Mouse (Mus musculus): ENCODE data around the gene Scrn2. TPM values are rescaled to one million over a fixed set of nuclear protein-coding genes. Genes with fewer than 3 reads are reported as not detected.

Scrn2 gene
- polyA plus RNA-seq, 1 experiment from 2014 or later, result 20.1 TPM

- H3K4me2 ChIP-seq, result peak within 1 kb of the TSS; percentile 88
- H3K4me1 ChIP-seq, result peaks cover 7% of the 10 kb centered on the region
- no peaks in the 10 kb centered on the region for H3K27me3 ChIP-seq (replicated peaks)
- no peaks in the 10 kb centered on the region for H3K9me3 ChIP-seq
- WGBS, result under 1% methylated on average over 44 of the region's 48 CpGs
- H3K27ac ChIP-seq, result no peak within 1 kb of the TSS
- H3K36me3 ChIP-seq, result peaks cover 10% of the 10 kb centered on the region; the same call in 1 of the 2 replicates
- H3K9ac ChIP-seq, result peak within 1 kb of the TSS; percentile 93
- peak within 1 kb of the TSS; percentile 87 for H3K4me3 ChIP-seq (replicated peaks)
- peak; percentile 89 for ATAC-seq (ENCODE audit: insufficient read depth, low FRiP score, low read depth)
These were observed 11.5 kb downstream of the Scrn2 start, which contains the start of the genes Lrrc46 and Mrpl10 for GRCm38 (mm10) chr11:97041022-97041899. Gene Lrrc46 (minus strand): TSS chr11:97041407. Gene Mrpl10 (plus strand): TSS chr11:97041560.

GRCm38 (mm10) chr11:97044902-97045301, 15.2 kb downstream of the Scrn2 start:
- H3K4me3 ChIP-seq (replicated peaks), result no peak overlapping the region
- peaks cover 17% of the 10 kb centered on the region; the same call in 1 of the 2 replicates for H3K36me3 ChIP-seq
- no peaks in the 10 kb centered on the region for H3K9me3 ChIP-seq
- no peak overlapping the region for H3K4me2 ChIP-seq
- H3K9ac ChIP-seq, result no peak overlapping the region
- ATAC-seq (ENCODE audit: insufficient read depth, low FRiP score, low read depth), result no peak
- 94% methylated on average over 8 of the region's 8 CpGs for WGBS
- H3K27me3 ChIP-seq (replicated peaks), result no peaks in the 10 kb centered on the region
- H3K27ac ChIP-seq, result no peak overlapping the region
- peaks cover 7% of the 10 kb centered on the region for H3K4me1 ChIP-seq

GRCm38 (mm10) chr11:97045861-97046260, 16.1 kb downstream of the Scrn2 start:
- 84% methylated on average over 7 of the region's 7 CpGs for WGBS
- Histone ChIP-seq H3K9ac (no peak overlapping the region), H3K4me2 (no peak overlapping the region), H3K4me3 (replicated peaks) (no peak overlapping the region), H3K27ac (no peak overlapping the region), H3K27me3 (replicated peaks) (no peaks in the 10 kb centered on the region), H3K36me3 (peaks cover 17% of the 10 kb centered on the region; the same call in 1 of the 2 replicates), H3K4me1 (peaks cover 14% of the 10 kb centered on the region), H3K9me3 (no peaks in the 10 kb centered on the region)
- no peak for ATAC-seq (ENCODE audit: insufficient read depth, low FRiP score, low read depth)

GRCm38 (mm10) chr11:97048090-97048650, 18.4 kb downstream of the Scrn2 start:
- H3K4me3 ChIP-seq (replicated peaks), result no peak overlapping the region
- H3K9ac ChIP-seq, result no peak overlapping the region
- no peak overlapping the region for H3K27ac ChIP-seq
- H3K4me2 ChIP-seq, result no peak overlapping the region
- WGBS, result 79% methylated on average over 8 of the region's 8 CpGs
- no peak for ATAC-seq (ENCODE audit: insufficient read depth, low FRiP score, low read depth)
- H3K36me3 ChIP-seq, result peaks cover 17% of the 10 kb centered on the region; the same call in 1 of the 2 replicates
- H3K9me3 ChIP-seq, result no peaks in the 10 kb centered on the region
- peaks cover 26% of the 10 kb centered on the region for H3K4me1 ChIP-seq
- H3K27me3 ChIP-seq (replicated peaks), result no peaks in the 10 kb centered on the region

- WGBS, result 69% methylated on average over 6 of the region's 6 CpGs
- no peak for ATAC-seq (ENCODE audit: insufficient read depth, low FRiP score, low read depth)
- no peak overlapping the region for H3K9ac ChIP-seq
- H3K9me3 ChIP-seq, result no peaks in the 10 kb centered on the region
- peaks cover 16% of the 10 kb centered on the region; the same call in 1 of the 2 replicates for H3K36me3 ChIP-seq
- no peak overlapping the region for H3K4me3 ChIP-seq (replicated peaks)
- 0 out of 2 replicates have a peak overlapping the region, but pooled peaks have one; percentile 75 for H3K27ac ChIP-seq
- H3K4me1 ChIP-seq, result peaks cover 26% of the 10 kb centered on the region
- H3K27me3 ChIP-seq (replicated peaks), result no peaks in the 10 kb centered on the region
- H3K4me2 ChIP-seq, result no peak overlapping the region
These were observed 19.9 kb downstream of the Scrn2 start for GRCm38 (mm10) chr11:97049492-97050085.

- WGBS, result 5% methylated on average over 18 of the region's 18 CpGs
- H3K4me1 ChIP-seq, result peaks cover 26% of the 10 kb centered on the region
- peak within 1 kb of the TSS; percentile 83 for H3K9ac ChIP-seq
- peaks cover 17% of the 10 kb centered on the region; the same call in 1 of the 2 replicates for H3K36me3 ChIP-seq
- H3K4me2 ChIP-seq, result peak within 1 kb of the TSS; percentile 88
- no peaks in the 10 kb centered on the region for H3K27me3 ChIP-seq (replicated peaks)
- ATAC-seq (ENCODE audit: insufficient read depth, low FRiP score, low read depth), result peak; percentile 68
- no peaks in the 10 kb centered on the region for H3K9me3 ChIP-seq
- H3K27ac ChIP-seq, result peak within 1 kb of the TSS; percentile 75
- peak within 1 kb of the TSS; percentile 62 for H3K4me3 ChIP-seq (replicated peaks)
These were observed 20.6 kb downstream of the Scrn2 start, which contains the start of gene Osbpl7 for GRCm38 (mm10) chr11:97050216-97050943. Gene Osbpl7 (plus strand): TSS chr11:97050628.

- H3K4me2 ChIP-seq, result peak overlapping the region; percentile 88
- ATAC-seq (ENCODE audit: insufficient read depth, low FRiP score, low read depth), result no peak
- H3K4me1 ChIP-seq, result peaks cover 26% of the 10 kb centered on the region
- peak overlapping the region; percentile 83 for H3K9ac ChIP-seq
- H3K27ac ChIP-seq, result peak overlapping the region; percentile 75
- no peaks in the 10 kb centered on the region for H3K9me3 ChIP-seq
- H3K4me3 ChIP-seq (replicated peaks), result peak overlapping the region; percentile 62
- 21% methylated on average over 13 of the region's 13 CpGs for WGBS
- H3K36me3 ChIP-seq, result peaks cover 24% of the 10 kb centered on the region
- no peaks in the 10 kb centered on the region for H3K27me3 ChIP-seq (replicated peaks)
These were observed 21.3 kb downstream of the Scrn2 start for GRCm38 (mm10) chr11:97050944-97051586.

GRCm38 (mm10) chr11:97052219-97052646, 22.5 kb downstream of the Scrn2 start:
- 17% methylated on average over 11 of the region's 11 CpGs for WGBS
- H3K9me3 ChIP-seq, result no peaks in the 10 kb centered on the region
- H3K36me3 ChIP-seq, result peaks cover 32% of the 10 kb centered on the region
- no peaks in the 10 kb centered on the region for H3K27me3 ChIP-seq (replicated peaks)
- ATAC-seq (ENCODE audit: insufficient read depth, low FRiP score, low read depth), result peak; percentile 66
- H3K9ac ChIP-seq, result no peak overlapping the region
- H3K4me2 ChIP-seq, result peak overlapping the region; percentile 88
- peak overlapping the region; percentile 7; the same call in 1 of the 2 replicates for H3K27ac ChIP-seq
- peaks cover 26% of the 10 kb centered on the region for H3K4me1 ChIP-seq
- peak overlapping the region; percentile 62 for H3K4me3 ChIP-seq (replicated peaks)

- no peak for ATAC-seq (ENCODE audit: insufficient read depth, low FRiP score, low read depth)
- H3K27ac ChIP-seq, result peak overlapping the region; percentile 48; the same call in 1 of the 2 replicates
These were observed 33.7 kb downstream of the Scrn2 start for GRCm38 (mm10) chr11:97063274-97063920.

GRCm38 (mm10) chr11:97063921-97064295, 34.2 kb downstream of the Scrn2 start:
- 0 out of 2 replicates have a peak overlapping the region, but pooled peaks have one; percentile 48 for H3K27ac ChIP-seq
- H3K9me3 ChIP-seq, result no peaks in the 10 kb centered on the region
- H3K4me1 ChIP-seq, result peaks cover 6% of the 10 kb centered on the region
- no peak overlapping the region for H3K4me3 ChIP-seq (replicated peaks)
- H3K4me2 ChIP-seq, result no peak overlapping the region
- H3K9ac ChIP-seq, result no peak overlapping the region
- H3K27me3 ChIP-seq (replicated peaks), result no peaks in the 10 kb centered on the region
- ATAC-seq (ENCODE audit: insufficient read depth, low FRiP score, low read depth), result no peak
- WGBS, result 87% methylated on average over 3 of the region's 3 CpGs
- peaks cover 11% of the 10 kb centered on the region; the same call in 1 of the 2 replicates for H3K36me3 ChIP-seq

More at GRCm38 (mm10) chr11:97063274-97063920, 33.7 kb downstream of the Scrn2 start:
- Histone ChIP-seq H3K4me2 (no peak overlapping the region), H3K4me1 (peaks cover 6% of the 10 kb centered on the region), H3K9ac (no peak overlapping the region), H3K4me3 (replicated peaks) (no peak overlapping the region), H3K9me3 (no peaks in the 10 kb centered on the region), H3K27me3 (replicated peaks) (no peaks in the 10 kb centered on the region), H3K36me3 (peaks cover 11% of the 10 kb centered on the region; the same call in 1 of the 2 replicates)
- WGBS, result 50% methylated on average over 9 of the region's 9 CpGs
